Mouse (Mus musculus) hindbrain, postnatal 0 days (tissue): ENCODE measurements around the gene Xlr3c. TPM values are rescaled to one million over a fixed set of nuclear protein-coding genes. Genes with fewer than 3 reads are reported as not detected.
"Not testable (repeated sequence)": the region's sequence is repeated elsewhere in the genome, so short reads cannot be mapped to it uniquely, and the experiment has no call there.

Experiments
- ATAC-seq: fragments of 200-750 bp; cut with Nextera tagmentation; 2 replicates; pipeline ENCODE4 v1.8.0; 2017; ENCODE audit warnings: mild to moderate bottlenecking, moderate TSS enrichment, moderate library complexity
- DNase-seq: peaks from one replicate; pipeline ENCODE4 v3.0.0-alpha.2; 2015; ENCODE audit warnings: low spot score
- H3K27ac ChIP-seq: fragments of 300-500 bp; sonication (generic); 2 replicates; pipeline ENCODE4 v1.5.1; 2014; ENCODE audit warnings: mild to moderate bottlenecking
- H3K27me3 ChIP-seq: fragments of 300-500 bp; sonication (generic); 2 replicates; pipeline ENCODE4 v1.6.1; 2014; ENCODE audit warnings: low read length, mixed read lengths; ENCODE audit not compliant: insufficient read depth
- H3K36me3 ChIP-seq: fragments of 300-500 bp; sonication (generic); 2 replicates; pipeline ENCODE4 v1.6.1; 2014; ENCODE audit warnings: low read length, mixed read lengths; ENCODE audit not compliant: insufficient read depth
- H3K4me1 ChIP-seq: fragments of 300-500 bp; sonication (generic); 2 replicates; pipeline ENCODE4 v1.6.1; 2014; ENCODE audit warnings: antibody characterized with exemption, low read length, mixed read lengths; ENCODE audit not compliant: insufficient read depth
- H3K4me2 ChIP-seq: fragments of 300-500 bp; sonication (generic); 2 replicates; pipeline ENCODE4 v1.6.1; 2014; ENCODE audit warnings: low read depth, mild to moderate bottlenecking, low read length, moderate library complexity, mixed read lengths
- H3K4me3 ChIP-seq: fragments of 300-500 bp; sonication (generic); 2 replicates; pipeline ENCODE4 v1.5.1; 2014; ENCODE audit warnings: low read length
- H3K9ac ChIP-seq: fragments of 300-500 bp; sonication (generic); replicated peaks from 2 replicates; pipeline ENCODE4 v1.6.1; 2014; ENCODE audit warnings: mild to moderate bottlenecking, low read length, moderate library complexity, mixed read lengths
- H3K9me3 ChIP-seq: fragments of 300-500 bp; sonication (generic); 2 replicates; pipeline ENCODE4 v1.6.1; 2016; ENCODE audit warnings: low read length, mixed read lengths
- CTCF ChIP-seq: IDR thresholded peaks from 2 replicates; pipeline ENCODE4 v1.5.1; 2016; ENCODE audit warnings: antibody characterized with exemption, control low read depth, low read depth
- WGBS: fragments of 180-500 bp; shearing (Covaris S2); extraction: QIAGEN DNeasy Blood & Tissue Kit; methylation state at CpG from one replicate; pipeline ENCODE4 v1.1.7; 2014; 5-methylcytosine and 5-hydroxymethylcytosine counted together
- polyA plus RNA-seq: library from polyadenylated mRNA; unstranded; fragments of >200 nt; fragmentation: Nextera tagmentation; extraction: Ambion mirVana; gene quantifications from 2 replicates; pipeline ENCODE4 v1.2.1, GENCODE M21; 2015
- total RNA-seq: library from RNA; depleted of rRNA; stranded (reverse); fragments of >200 nt; gene quantifications from 2 replicates; pipeline ENCODE4 v1.2.3, GENCODE M21; 2014; rRNA removed

Xlr3c gene
- total and polyA plus RNA-seq, 2 experiments from 2014 or later, result 0.59 TPM; not detected in 1

GRCm38 (mm10) chrX:73228606-73229214, 36.5 kb downstream of the Xlr3c start:
- H3K36me3 ChIP-seq, result no peaks in the 10 kb centered on the region
- peak overlapping the region; percentile 58 for H3K4me2 ChIP-seq
- peak; percentile 69 for DNase-seq
- 33% methylated on average over 37 of the region's 51 CpGs for WGBS
- H3K9me3 ChIP-seq, result no peaks in the 10 kb centered on the region
- no peaks in the 10 kb centered on the region for H3K27me3 ChIP-seq
- peak overlapping the region; percentile 96 for H3K27ac ChIP-seq
- peak overlapping the region; percentile 71 for H3K9ac ChIP-seq
- peak; percentile 45 for TF ChIP-seq CTCF
- no peaks in the 10 kb centered on the region for H3K4me1 ChIP-seq
- H3K4me3 ChIP-seq, result peak overlapping the region; percentile 59
- ATAC-seq, result peak; percentile 82

GRCm38 (mm10) chrX:73227914-73228605, 37.1 kb downstream of the Xlr3c start, which contains the start of gene F8a:
TSS of gene F8a (plus strand) at chrX:73228291.
- H3K27me3 ChIP-seq, result no peaks in the 10 kb centered on the region
- peak within 1 kb of the TSS; percentile 96 for H3K27ac ChIP-seq
- DNase-seq (peak; percentile 88), ATAC-seq (peak; percentile 96)
- peak within 1 kb of the TSS; percentile 71 for H3K9ac ChIP-seq
- no peaks in the 10 kb centered on the region for H3K36me3 ChIP-seq
- TF ChIP-seq CTCF, result no peak
- H3K4me3 ChIP-seq, result peak within 1 kb of the TSS; percentile 59
- H3K4me1 ChIP-seq, result no peaks in the 10 kb centered on the region
- no peaks in the 10 kb centered on the region for H3K9me3 ChIP-seq
- peak within 1 kb of the TSS; percentile 58 for H3K4me2 ChIP-seq
- WGBS, result 25% methylated on average over 38 of the region's 39 CpGs

GRCm38 (mm10) chrX:73225365-73225764, 39.8 kb downstream of the Xlr3c start:
- H3K4me2 ChIP-seq, result no peak overlapping the region
- DNase-seq (no peak), ATAC-seq (no peak)
- H3K27ac ChIP-seq, result no peak overlapping the region
- H3K36me3 ChIP-seq, result no peaks in the 10 kb centered on the region
- H3K27me3 ChIP-seq, result no peaks in the 10 kb centered on the region
- H3K9ac ChIP-seq, result no peak overlapping the region
- no peaks in the 10 kb centered on the region for H3K9me3 ChIP-seq
- no peak for TF ChIP-seq CTCF
- WGBS, result 36% methylated on average over 1 of the region's 1 CpGs
- no peak overlapping the region for H3K4me3 ChIP-seq
- no peaks in the 10 kb centered on the region for H3K4me1 ChIP-seq

GRCm38 (mm10) chrX:73213819-73214564, 51.2 kb downstream of the Xlr3c start, which contains the start of gene Xlr4b:
TSS of gene Xlr4b (plus strand) at chrX:73214333.
- ATAC-seq, H3K27me3 ChIP-seq, H3K4me3 ChIP-seq, DNase-seq, H3K9ac ChIP-seq, H3K9me3 ChIP-seq, H3K4me2 ChIP-seq, H3K36me3 ChIP-seq, H3K27ac ChIP-seq, H3K4me1 ChIP-seq: not testable (repeated sequence)
- WGBS, result 78% methylated on average over 12 of the region's 19 CpGs

Other genes with a start within 250 kb of the Xlr3c start
- gene Pnma5, start 228.3 kb downstream of the Xlr3c start, total RNA-seq, result not detected in 2 replicates
- 0.23 and 0.33 TPM in 2 replicates for gene Pnma5, start 228.3 kb downstream of the Xlr3c start, polyA plus RNA-seq
- 10.6 and 15.0 TPM in 2 replicates for gene Pnma3, start 200.6 kb downstream of the Xlr3c start, total RNA-seq
- 5.5 and 5.7 TPM in 2 replicates for gene Pnma3, start 200.6 kb downstream of the Xlr3c start, polyA plus RNA-seq
- gene Xlr4a, start 182.9 kb downstream of the Xlr3c start, total RNA-seq, result not detected in 2 replicates
- 0.35 TPM in 1 of 2 replicates, not detected in the other for gene Xlr4a, start 182.9 kb downstream of the Xlr3c start, polyA plus RNA-seq
- 1.2 and 2.6 TPM in 2 replicates for gene Xlr3a, start 168.3 kb downstream of the Xlr3c start, total RNA-seq
- 2.1 and 4.0 TPM in 2 replicates for gene Xlr3a, start 168.3 kb downstream of the Xlr3c start, polyA plus RNA-seq
- gene Gm14685, start 148.3 kb downstream of the Xlr3c start, total RNA-seq, result 0.75 and 2.1 TPM in 2 replicates
- gene Gm14685, start 148.3 kb downstream of the Xlr3c start, polyA plus RNA-seq, result 1.0 and 1.2 TPM in 2 replicates
- gene Xlr5b, start 116.6 kb downstream of the Xlr3c start, total RNA-seq, result not detected in 2 replicates
- gene Xlr5b, start 116.6 kb downstream of the Xlr3c start, polyA plus RNA-seq, result not detected in 2 replicates
- 0.05 and 2.1 TPM in 2 replicates for gene DXBay18, start 115.9 kb downstream of the Xlr3c start, total RNA-seq
- gene DXBay18, start 115.9 kb downstream of the Xlr3c start, polyA plus RNA-seq, result 0.18 TPM in 1 of 2 replicates, not detected in the other
- not detected in 2 replicates for gene Spin2d, start 88.4 kb downstream of the Xlr3c start, total RNA-seq
- gene Spin2d, start 88.4 kb downstream of the Xlr3c start, polyA plus RNA-seq, result not detected in 2 replicates
- 4.9 and 5.8 TPM in 2 replicates for gene Xlr3b, start 73.2 kb downstream of the Xlr3c start, total RNA-seq
- gene Xlr3b, start 73.2 kb downstream of the Xlr3c start, polyA plus RNA-seq, result 7.4 and 15.5 TPM in 2 replicates
- gene Xlr4b, start 51.1 kb downstream of the Xlr3c start, total RNA-seq, result not detected in 2 replicates
- 0.26 and 0.63 TPM in 2 replicates for gene Xlr4b, start 51.1 kb downstream of the Xlr3c start, polyA plus RNA-seq
- gene F8a, start 37.1 kb downstream of the Xlr3c start, total RNA-seq, result 36.4 and 40.1 TPM in 2 replicates
- gene F8a, start 37.1 kb downstream of the Xlr3c start, polyA plus RNA-seq, result 32.9 and 33.7 TPM in 2 replicates
- not detected in 2 replicates for gene Xlr4c, start 22.3 kb downstream of the Xlr3c start, total RNA-seq
- gene Xlr4c, start 22.3 kb downstream of the Xlr3c start, polyA plus RNA-seq, result 0.31 and 0.53 TPM in 2 replicates
- gene Xlr5a, start 27.6 kb upstream of the Xlr3c start, total RNA-seq, result not detected in 2 replicates
- not detected in 2 replicates for gene Xlr5a, start 27.6 kb upstream of the Xlr3c start, polyA plus RNA-seq
- gene Xlr5c, start 27.6 kb upstream of the Xlr3c start, total RNA-seq, result not detected in 2 replicates
- not detected in 2 replicates for gene Xlr5c, start 27.6 kb upstream of the Xlr3c start, polyA plus RNA-seq
- not detected in 2 replicates for gene Gm45015, start 71.5 kb upstream of the Xlr3c start, total RNA-seq
- not detected in 2 replicates for gene Gm45015, start 71.5 kb upstream of the Xlr3c start, polyA plus RNA-seq
- gene Zfp275, start 77.2 kb upstream of the Xlr3c start, total RNA-seq, result 35.8 and 40.2 TPM in 2 replicates
- gene Zfp275, start 77.2 kb upstream of the Xlr3c start, polyA plus RNA-seq, result 5.3 and 5.5 TPM in 2 replicates
- 0.14 and 0.16 TPM in 2 replicates for gene Gm18336, start 133.3 kb upstream of the Xlr3c start, total RNA-seq
- gene Gm18336, start 133.3 kb upstream of the Xlr3c start, polyA plus RNA-seq, result 0.06 TPM in 1 of 2 replicates, not detected in the other
- 4.5 TPM in 2 replicates for gene Zfp92, start 145.7 kb upstream of the Xlr3c start, total RNA-seq
- gene Zfp92, start 145.7 kb upstream of the Xlr3c start, polyA plus RNA-seq, result 1.0 and 1.2 TPM in 2 replicates
- not detected in 2 replicates for gene Trex2, start 170.0 kb upstream of the Xlr3c start, total RNA-seq
- gene Trex2, start 170.0 kb upstream of the Xlr3c start, polyA plus RNA-seq, result not detected in 2 replicates
- 22.0 and 33.5 TPM in 2 replicates for gene Haus7, start 193.7 kb upstream of the Xlr3c start, total RNA-seq
- 62.8 and 63.7 TPM in 2 replicates for gene Haus7, start 193.7 kb upstream of the Xlr3c start, polyA plus RNA-seq
- gene Bgn, start 218.2 kb upstream of the Xlr3c start, total RNA-seq, result 51.9 and 68.9 TPM in 2 replicates
- gene Bgn, start 218.2 kb upstream of the Xlr3c start, polyA plus RNA-seq, result 17.9 and 23.7 TPM in 2 replicates
- 40.9 and 44.0 TPM in 2 replicates for gene Atp2b3, start 237.7 kb upstream of the Xlr3c start, total RNA-seq
- gene Atp2b3, start 237.7 kb upstream of the Xlr3c start, polyA plus RNA-seq, result 8.1 and 8.2 TPM in 2 replicates